Mouse (Mus musculus): ENCODE measurements around the gene Pcyt1a. TPM values are rescaled to one million over a fixed set of nuclear protein-coding genes. Genes with fewer than 3 reads are reported as not detected.

Pcyt1a gene
- polyA plus RNA-seq, 1 experiment, result 14.6 TPM

- Histone ChIP-seq H3K4me3 (ENCODE audit: low read depth, low read length) (no peak overlapping the region), H3K4me1 (ENCODE audit: control insufficient read depth, insufficient read depth, low read length) (no peaks in the 10 kb centered on the region), H3K9ac (ENCODE audit: low read depth, poor library complexity, severe bottlenecking) (no peak overlapping the region), H3K9me3 (replicated peaks; ENCODE audit: control insufficient read depth, insufficient read depth, low read length, poor library complexity, severe bottlenecking) (no peaks in the 10 kb centered on the region), H3K27me3 (ENCODE audit: control insufficient read depth, insufficient read depth, low read length, poor library complexity, severe bottlenecking) (no peaks in the 10 kb centered on the region), H3K27ac (ENCODE audit: insufficient read depth, low read length) (no peak overlapping the region), H3K36me3 (ENCODE audit: control insufficient read depth, insufficient read depth, low read length, poor library complexity, severe bottlenecking) (peaks cover 14% of the 10 kb centered on the region)
- no peak for TF ChIP-seq EP300 (IDR thresholded peaks at IDR 0.05; ENCODE audit: insufficient read depth, low read depth, low read length)
- TF ChIP-seq CTCF (IDR thresholded peaks at IDR 0.05; ENCODE audit: low read depth, low read length), result no peak
- no peak for TF ChIP-seq POLR2A (IDR thresholded peaks at IDR 0.05; ENCODE audit: insufficient read depth, low read length)
Observed at GRCm38 (mm10) chr16:32390882-32391281, 39.8 kb upstream of the Pcyt1a start.

- Histone ChIP-seq H3K27me3 (ENCODE audit: control insufficient read depth, insufficient read depth, low read length, poor library complexity, severe bottlenecking) (no peaks in the 10 kb centered on the region), H3K27ac (ENCODE audit: insufficient read depth, low read length) (peak overlapping the region; percentile 54; the same call in 1 of the 2 replicates), H3K36me3 (ENCODE audit: control insufficient read depth, insufficient read depth, low read length, poor library complexity, severe bottlenecking) (peaks cover 3% of the 10 kb centered on the region; the same call in 1 of the 2 replicates), H3K4me1 (ENCODE audit: control insufficient read depth, insufficient read depth, low read length) (no peaks in the 10 kb centered on the region), H3K4me3 (ENCODE audit: low read depth, low read length) (no peak overlapping the region), H3K9me3 (replicated peaks; ENCODE audit: control insufficient read depth, insufficient read depth, low read length, poor library complexity, severe bottlenecking) (no peaks in the 10 kb centered on the region), H3K9ac (ENCODE audit: low read depth, poor library complexity, severe bottlenecking) (no peak overlapping the region)
- TF ChIP-seq CTCF (IDR thresholded peaks at IDR 0.05; ENCODE audit: low read depth, low read length) (no peak), EP300 (IDR thresholded peaks at IDR 0.05; ENCODE audit: insufficient read depth, low read depth, low read length) (no peak), POLR2A (IDR thresholded peaks at IDR 0.05; ENCODE audit: insufficient read depth, low read length) (no peak)
Observed at GRCm38 (mm10) chr16:32395679-32396540, 34.8 kb upstream of the Pcyt1a start.

GRCm38 (mm10) chr16:32396541-32396835 lies 34.2 kb upstream of the Pcyt1a start:
- TF ChIP-seq CTCF (IDR thresholded peaks at IDR 0.05; ENCODE audit: low read depth, low read length) (no peak), POLR2A (IDR thresholded peaks at IDR 0.05; ENCODE audit: insufficient read depth, low read length) (no peak), EP300 (IDR thresholded peaks at IDR 0.05; ENCODE audit: insufficient read depth, low read depth, low read length) (no peak)
- Histone ChIP-seq H3K4me1 (ENCODE audit: control insufficient read depth, insufficient read depth, low read length) (no peaks in the 10 kb centered on the region), H3K27ac (ENCODE audit: insufficient read depth, low read length) (no peak overlapping the region)

GRCm38 (mm10) chr16:32398206-32398605 lies 32.5 kb upstream of the Pcyt1a start:
- Histone ChIP-seq H3K27me3 (ENCODE audit: control insufficient read depth, insufficient read depth, low read length, poor library complexity, severe bottlenecking) (no peaks in the 10 kb centered on the region), H3K4me1 (ENCODE audit: control insufficient read depth, insufficient read depth, low read length) (no peaks in the 10 kb centered on the region), H3K9me3 (replicated peaks; ENCODE audit: control insufficient read depth, insufficient read depth, low read length, poor library complexity, severe bottlenecking) (no peaks in the 10 kb centered on the region), H3K27ac (ENCODE audit: insufficient read depth, low read length) (no peak overlapping the region), H3K36me3 (ENCODE audit: control insufficient read depth, insufficient read depth, low read length, poor library complexity, severe bottlenecking) (peaks cover 2% of the 10 kb centered on the region; the same call in 1 of the 2 replicates), H3K9ac (ENCODE audit: low read depth, poor library complexity, severe bottlenecking) (no peak overlapping the region), H3K4me3 (ENCODE audit: low read depth, low read length) (no peak overlapping the region)
- TF ChIP-seq EP300 (IDR thresholded peaks at IDR 0.05; ENCODE audit: insufficient read depth, low read depth, low read length), result no peak
- no peak for TF ChIP-seq POLR2A (IDR thresholded peaks at IDR 0.05; ENCODE audit: insufficient read depth, low read length)
- TF ChIP-seq CTCF (IDR thresholded peaks at IDR 0.05; ENCODE audit: low read depth, low read length), result no peak

More at GRCm38 (mm10) chr16:32396541-32396835, 34.2 kb upstream of the Pcyt1a start:
- H3K9ac ChIP-seq (ENCODE audit: low read depth, poor library complexity, severe bottlenecking), result no peak overlapping the region
- H3K9me3 ChIP-seq (replicated peaks; ENCODE audit: control insufficient read depth, insufficient read depth, low read length, poor library complexity, severe bottlenecking), result no peaks in the 10 kb centered on the region
- no peak overlapping the region for H3K4me3 ChIP-seq (ENCODE audit: low read depth, low read length)
- H3K36me3 ChIP-seq (ENCODE audit: control insufficient read depth, insufficient read depth, low read length, poor library complexity, severe bottlenecking), result peaks cover 3% of the 10 kb centered on the region; the same call in 1 of the 2 replicates
- no peaks in the 10 kb centered on the region for H3K27me3 ChIP-seq (ENCODE audit: control insufficient read depth, insufficient read depth, low read length, poor library complexity, severe bottlenecking)

GRCm38 (mm10) chr16:32400267-32400666 lies 30.5 kb upstream of the Pcyt1a start, which contains the start of gene Tm4sf19:
TSS of gene Tm4sf19 (plus strand) at chr16:32400506.
- Histone ChIP-seq H3K36me3 (ENCODE audit: control insufficient read depth, insufficient read depth, low read length, poor library complexity, severe bottlenecking) (no peaks in the 10 kb centered on the region), H3K27me3 (ENCODE audit: control insufficient read depth, insufficient read depth, low read length, poor library complexity, severe bottlenecking) (no peaks in the 10 kb centered on the region), H3K27ac (ENCODE audit: insufficient read depth, low read length) (no peak within 1 kb of the TSS), H3K9ac (ENCODE audit: low read depth, poor library complexity, severe bottlenecking) (no peak within 1 kb of the TSS), H3K4me3 (ENCODE audit: low read depth, low read length) (no peak within 1 kb of the TSS), H3K4me1 (ENCODE audit: control insufficient read depth, insufficient read depth, low read length) (no peaks in the 10 kb centered on the region), H3K9me3 (replicated peaks; ENCODE audit: control insufficient read depth, insufficient read depth, low read length, poor library complexity, severe bottlenecking) (no peaks in the 10 kb centered on the region)
- TF ChIP-seq EP300 (IDR thresholded peaks at IDR 0.05; ENCODE audit: insufficient read depth, low read depth, low read length), result no peak
- no peak for TF ChIP-seq CTCF (IDR thresholded peaks at IDR 0.05; ENCODE audit: low read depth, low read length)
- no peak for TF ChIP-seq POLR2A (IDR thresholded peaks at IDR 0.05; ENCODE audit: insufficient read depth, low read length)

- Histone ChIP-seq H3K36me3 (ENCODE audit: control insufficient read depth, insufficient read depth, low read length, poor library complexity, severe bottlenecking) (no peaks in the 10 kb centered on the region), H3K9ac (ENCODE audit: low read depth, poor library complexity, severe bottlenecking) (no peak overlapping the region), H3K27ac (ENCODE audit: insufficient read depth, low read length) (no peak overlapping the region), H3K4me1 (ENCODE audit: control insufficient read depth, insufficient read depth, low read length) (no peaks in the 10 kb centered on the region), H3K9me3 (replicated peaks; ENCODE audit: control insufficient read depth, insufficient read depth, low read length, poor library complexity, severe bottlenecking) (no peaks in the 10 kb centered on the region), H3K27me3 (ENCODE audit: control insufficient read depth, insufficient read depth, low read length, poor library complexity, severe bottlenecking) (no peaks in the 10 kb centered on the region), H3K4me3 (ENCODE audit: low read depth, low read length) (no peak overlapping the region)
- TF ChIP-seq EP300 (IDR thresholded peaks at IDR 0.05; ENCODE audit: insufficient read depth, low read depth, low read length) (no peak), POLR2A (IDR thresholded peaks at IDR 0.05; ENCODE audit: insufficient read depth, low read length) (no peak), CTCF (IDR thresholded peaks at IDR 0.05; ENCODE audit: low read depth, low read length) (no peak)
Observed at GRCm38 (mm10) chr16:32401335-32401965, 29.3 kb upstream of the Pcyt1a start.
